9 mouse cellular contexts compared by ENCODE assay signal in genomic region chr2:16738241-16738640, GRCm38 (mm10).
A peak's percentile ranks its signal among the peaks of the same experiment; 100 is the strongest.
DNase-seq lines count a peak whose midpoint lies in the region; ATAC-seq lines count a peak whose summit lies in the region.
"Had no signal": no experiment of that assay in that cellular context is flagged by ENCODE, and none has a peak within 500 bp of the region (broad histone marks: within the 10 kb centered on the region; RNA-seq: fewer than 3 reads in every experiment).

No protein-coding gene starts in this region.

- ATAC-seq in liver, embryonic 11.5 days (replicated peaks; ENCODE audit: low FRiP score), result no peak
- ATAC-seq in forebrain, embryonic 15.5 days (replicated peaks), result no peak

- no peak overlapping the region for H3K4me3 ChIP-seq in liver, embryonic 11.5 days (ENCODE audit: low read depth, low read length)
- no peak overlapping the region for H3K4me3 ChIP-seq in forebrain, embryonic 15.5 days
- H3K4me3 ChIP-seq: embryonic facial prominence, embryonic 13.5 days had no signal

- DNase-seq in liver, result peak; percentile 38
- DNase-seq in liver, embryonic 11.5 days (ENCODE audit: low spot score), result no peak
- peak; percentile 81 for DNase-seq in gastrocnemius, adult 18-20 months (ENCODE audit: low spot score)
- DNase-seq in heart, postnatal 4 days, result peak; percentile 79
- DNase-seq in left cerebral cortex, adult 8-10 months (ENCODE audit: low spot score in 2 of 2), result peak; percentile 48 to 78
- peak; percentile 49 for DNase-seq in ovary, postnatal 10 days (ENCODE audit: low spot score)
- no peak for DNase-seq in cerebellum, adult 11-12 months

- H3K4me2 ChIP-seq in liver, embryonic 11.5 days, result no peak overlapping the region
- H3K4me2 ChIP-seq in forebrain, embryonic 15.5 days (replicated peaks), result no peak overlapping the region
- H3K4me2 ChIP-seq: embryonic facial prominence, embryonic 13.5 days had no signal

- no peaks in the 10 kb centered on the region for H3K36me3 ChIP-seq in liver, embryonic 11.5 days (ENCODE audit: control insufficient read depth, insufficient read depth, low read length)
- no peaks in the 10 kb centered on the region for H3K36me3 ChIP-seq in forebrain, embryonic 15.5 days
- H3K36me3 ChIP-seq: embryonic facial prominence, embryonic 13.5 days had no signal

- 27% methylated on average over 8 of the region's 8 CpGs for WGBS in liver, embryonic 11.5 days
- 59% methylated on average over 8 of the region's 8 CpGs for WGBS in forebrain, embryonic 15.5 days

- no peak overlapping the region for H3K9ac ChIP-seq in liver, embryonic 11.5 days (ENCODE audit: low read depth, low read length)
- H3K9ac ChIP-seq in forebrain, embryonic 15.5 days (replicated peaks), result no peak overlapping the region
- H3K9ac ChIP-seq: embryonic facial prominence, embryonic 13.5 days had no signal

- no peaks in the 10 kb centered on the region for H3K4me1 ChIP-seq in liver, embryonic 11.5 days (replicated peaks; ENCODE audit: control insufficient read depth, insufficient read depth, low read length)
- 0 out of 2 replicates have a peak, but pooled peaks cover 7% of the 10 kb centered on the region for H3K4me1 ChIP-seq in forebrain, embryonic 15.5 days
- H3K4me1 ChIP-seq: embryonic facial prominence, embryonic 13.5 days had no signal

- no peaks in the 10 kb centered on the region for H3K9me3 ChIP-seq in liver, embryonic 11.5 days (ENCODE audit: control insufficient read depth, low read length)
- H3K9me3 ChIP-seq in forebrain, embryonic 15.5 days, result no peaks in the 10 kb centered on the region
- H3K9me3 ChIP-seq: embryonic facial prominence, embryonic 13.5 days had no signal

- no peak overlapping the region for H3K27ac ChIP-seq in liver, embryonic 11.5 days (ENCODE audit: low read depth, low read length)
- H3K27ac ChIP-seq in forebrain, embryonic 15.5 days (replicated peaks), result no peak overlapping the region
- H3K27ac ChIP-seq: embryonic facial prominence, embryonic 13.5 days had no signal

- H3K27me3 ChIP-seq in liver, embryonic 11.5 days (replicated peaks; ENCODE audit: control insufficient read depth, insufficient read depth, low read length), result no peaks in the 10 kb centered on the region
- H3K27me3 ChIP-seq in forebrain, embryonic 15.5 days, result no peaks in the 10 kb centered on the region
- H3K27me3 ChIP-seq: embryonic facial prominence, embryonic 13.5 days had no signal

Comparison
In these comparisons a context has a peak if more than half of its experiments do, and no peak if none do; other contexts are left out.
1. DNase-seq: peak in liver (single experiment), gastrocnemius, adult 18-20 months (single experiment), heart, postnatal 4 days (single experiment), left cerebral cortex, adult 8-10 months (2 of 2) and ovary, postnatal 10 days (single experiment); none in liver, embryonic 11.5 days (single experiment) and cerebellum, adult 11-12 months (single experiment).